Mouse (Mus musculus) heart, adult 2 months (tissue): ENCODE data around the gene Fut7. TPM values are rescaled to one million over a fixed set of nuclear protein-coding genes. Genes with fewer than 3 reads are reported as not detected.
A peak's percentile ranks its signal among the peaks of the same experiment; 100 is the strongest.

Experiments
- DNase-seq, 2 experiments: peaks; one replicate each; pipeline ENCODE4 v3.0.0; 2021
- H3K27ac ChIP-seq: fragments of 200-600 bp; 2 replicates; pipeline ENCODE4 v1.8.1; 2022
- H3K27me3 ChIP-seq: fragments of 200-500 bp; 2 replicates; pipeline ENCODE4 v1.6.1; 2012; ENCODE audit warnings: mild to moderate bottlenecking, low read length, inconsistent platforms, mixed read lengths; ENCODE audit not compliant: control insufficient read depth, insufficient read depth
- H3K36me3 ChIP-seq: fragments of 200-500 bp; 2 replicates; pipeline ENCODE4 v1.6.1; 2012; ENCODE audit warnings: low read length, inconsistent platforms; ENCODE audit not compliant: control insufficient read depth, insufficient read depth
- H3K4me1 ChIP-seq: fragments of 200-500 bp; 2 replicates; pipeline ENCODE4 v1.6.1; 2011; ENCODE audit warnings: low read length; ENCODE audit not compliant: control insufficient read depth, insufficient read depth
- H3K4me3 ChIP-seq: fragments of 200-600 bp; 2 replicates; pipeline ENCODE4 v1.8.1; 2022
- H3K79me2 ChIP-seq: fragments of 200-500 bp; replicated peaks from 2 replicates; pipeline ENCODE4 v1.6.1; 2012; ENCODE audit warnings: mild to moderate bottlenecking, inconsistent platforms, low read length, moderate library complexity, mixed read lengths; ENCODE audit not compliant: control insufficient read depth, insufficient read depth
- H3K9ac ChIP-seq: fragments of 200-500 bp; 2 replicates; pipeline ENCODE4 v1.6.1; 2012; ENCODE audit warnings: low read depth, mild to moderate bottlenecking, control low read depth, inconsistent platforms, low read length, mixed read lengths
- CTCF ChIP-seq: fragments of 200-600 bp; IDR thresholded peaks from 2 replicates; pipeline ENCODE4 v1.8.1; 2022; ENCODE audit warnings: antibody characterized with exemption, mild to moderate bottlenecking, moderate library complexity
- EP300 ChIP-seq: fragments of 200-500 bp; IDR thresholded peaks from 2 replicates; pipeline ENCODE4 v1.6.1; 2011; ENCODE audit warnings: low read depth, low read length, control low read depth; ENCODE audit not compliant: insufficient read depth
- POLR2A ChIP-seq: fragments of 200-500 bp; IDR thresholded peaks from 2 replicates; pipeline ENCODE4 v1.6.1; 2011; ENCODE audit warnings: mild to moderate bottlenecking, low read depth, low read length, control low read depth; ENCODE audit not compliant: insufficient read depth
- WGBS: fragments of 180-500 bp; shearing (Covaris S2); methylation state at CpG from one replicate; pipeline ENCODE4 v1.1.7; 2018; 5-methylcytosine and 5-hydroxymethylcytosine counted together
- intact Hi-C: fragments of 180-260 bp; cut with DNase I; formaldehyde crosslinking; loops from one replicate; pipeline ENCODE4 v1.15.1; 2025
- polyA plus RNA-seq: library from polyadenylated mRNA; depleted of rRNA; stranded (reverse); fragments of >200 nt; gene quantifications from 2 replicates; pipeline ENCODE4 v1.2.3, GENCODE M21; 2012
- total RNA-seq, 2 experiments: library from RNA; stranded (reverse); gene quantifications; 2 replicates each; pipeline ENCODE4 v1.2.3; 2021

The Fut7 gene
- total and polyA plus RNA-seq, 3 experiments = 0.11 to 0.43 TPM; not detected in 1

DNA sequence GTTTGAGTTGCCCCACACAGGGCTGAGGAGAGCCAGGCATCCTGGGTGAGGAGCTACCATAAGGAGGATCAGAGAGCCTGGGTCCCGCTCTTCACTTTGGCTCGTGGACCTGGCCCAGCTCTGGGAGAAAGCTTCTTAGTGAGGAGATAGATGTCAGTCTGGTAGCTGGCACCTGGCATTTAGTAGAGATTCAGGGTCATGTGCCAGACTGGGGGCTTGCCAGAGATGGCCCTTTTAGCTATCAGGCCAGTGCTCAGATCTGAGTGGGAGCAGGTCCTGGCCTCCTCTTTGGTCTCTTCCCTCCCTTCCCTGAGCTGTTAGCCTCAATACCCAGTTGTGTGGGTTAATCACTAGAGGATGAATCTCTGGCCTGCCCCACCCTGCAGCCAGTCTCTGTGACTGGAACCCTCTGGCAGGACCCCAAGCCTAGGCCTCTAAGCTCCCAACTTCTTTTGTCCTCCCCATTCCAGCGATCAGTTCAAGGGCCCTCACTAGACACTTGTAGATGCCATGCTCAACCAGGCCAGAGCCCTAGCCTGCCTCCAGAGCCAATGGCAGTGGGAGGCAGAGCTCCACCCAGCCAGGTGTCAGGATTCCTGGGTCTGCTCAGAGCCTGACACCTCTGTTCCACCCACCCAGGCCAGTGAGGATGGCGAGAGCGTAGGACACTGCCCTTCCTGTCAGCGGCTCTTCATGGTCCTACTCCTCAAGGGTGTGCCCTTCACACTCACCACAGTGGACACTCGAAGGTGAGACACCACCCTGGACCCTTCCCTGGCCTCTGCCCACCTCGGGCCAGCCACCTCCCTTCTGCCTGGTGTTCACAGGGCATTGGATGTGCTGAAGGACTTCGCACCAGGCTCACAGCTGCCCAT lies 34.2 kb downstream of the Fut7 start:
- intact Hi-C loops = no loop called here
- Histone ChIP-seq H3K27me3 (no peaks in the 10 kb centered on the region), H3K4me1 (peaks cover 8% of the 10 kb centered on the region), H3K4me3 (no peak overlapping the region), H3K79me2 (no peaks in the 10 kb centered on the region), H3K27ac (no peak overlapping the region), H3K9ac (no peak overlapping the region), H3K36me3 (no peaks in the 10 kb centered on the region)
- TF ChIP-seq EP300 = no peak
- no peak for TF ChIP-seq POLR2A
- no peak for TF ChIP-seq CTCF
- DNase-seq = no peak
- 84% methylated on average over 9 of the region's 9 CpGs for WGBS

DNA sequence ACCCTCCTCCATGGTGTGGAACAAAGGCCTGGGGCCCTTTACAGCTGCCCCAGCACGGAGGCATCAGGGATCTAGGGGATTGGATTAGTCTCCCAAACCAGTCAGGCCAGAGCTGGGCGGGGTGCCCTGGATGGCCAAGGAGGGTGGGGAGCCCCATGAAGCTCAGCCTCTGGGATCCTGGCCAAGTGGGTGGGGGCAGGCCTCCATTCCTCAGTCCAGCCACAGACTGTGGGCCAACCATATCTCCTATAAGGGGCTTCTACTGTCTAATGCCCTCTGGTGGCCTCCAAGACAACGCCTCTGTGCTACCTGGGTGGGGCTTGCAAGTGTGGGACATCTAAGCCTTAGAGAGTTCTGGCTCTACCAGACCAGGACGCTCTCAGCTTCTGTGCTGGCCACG lies 35.8 kb downstream of the Fut7 start:
- H3K9ac ChIP-seq = no peak overlapping the region
- H3K79me2 ChIP-seq = no peaks in the 10 kb centered on the region
- TF ChIP-seq EP300 (no peak), CTCF (no peak)
- H3K27ac ChIP-seq = no peak overlapping the region
- DNase-seq = peak; percentile 63 to 66
- H3K4me1 ChIP-seq = peaks cover 8% of the 10 kb centered on the region
- WGBS = 62% methylated on average over 5 of the region's 5 CpGs
- no peaks in the 10 kb centered on the region for H3K36me3 ChIP-seq
- no peak overlapping the region for H3K4me3 ChIP-seq
- intact Hi-C loops = loop anchor here (2.0 kb wide), 1 partner anchor 42 kb away; the partner anchor contains the start of genes C8g and Fbxw5
- H3K27me3 ChIP-seq = no peaks in the 10 kb centered on the region

DNA sequence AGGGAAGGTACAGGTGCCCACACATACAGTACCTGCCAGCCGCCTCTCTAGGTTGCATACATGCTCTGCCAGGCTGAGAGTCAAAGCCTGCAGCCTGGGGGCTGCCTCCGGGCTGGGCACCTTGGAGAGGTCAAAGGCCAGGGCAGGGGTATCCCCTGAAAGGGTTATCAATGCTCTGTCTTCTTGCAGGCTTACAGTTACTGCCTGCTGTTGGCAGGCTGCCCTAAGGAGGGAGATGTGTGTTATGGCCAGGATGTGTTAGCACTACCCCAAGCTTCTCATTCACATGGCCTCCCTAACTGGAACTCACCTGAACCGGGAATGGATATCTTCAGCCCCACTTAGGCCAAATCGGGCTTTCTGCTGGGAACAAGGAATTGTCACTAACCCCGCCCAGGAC lies 37.1 kb downstream of the Fut7 start:
- intact Hi-C loops = loop anchor here (2.0 kb wide), 1 partner anchor 29 kb away; no protein-coding TSS in a partner anchor
- WGBS = 29% methylated on average over 5 of the region's 5 CpGs
- TF ChIP-seq EP300 = no peak
- TF ChIP-seq CTCF = no peak
- TF ChIP-seq POLR2A = no peak
- peak overlapping the region; percentile 95 for H3K27ac ChIP-seq
- H3K36me3 ChIP-seq = no peaks in the 10 kb centered on the region
- H3K79me2 ChIP-seq = no peaks in the 10 kb centered on the region
- H3K4me1 ChIP-seq = peaks cover 8% of the 10 kb centered on the region
- no peak for DNase-seq
- H3K27me3 ChIP-seq = no peaks in the 10 kb centered on the region
- peak overlapping the region; percentile 92 for H3K4me3 ChIP-seq
- H3K9ac ChIP-seq = peak overlapping the region; percentile 88

DNA sequence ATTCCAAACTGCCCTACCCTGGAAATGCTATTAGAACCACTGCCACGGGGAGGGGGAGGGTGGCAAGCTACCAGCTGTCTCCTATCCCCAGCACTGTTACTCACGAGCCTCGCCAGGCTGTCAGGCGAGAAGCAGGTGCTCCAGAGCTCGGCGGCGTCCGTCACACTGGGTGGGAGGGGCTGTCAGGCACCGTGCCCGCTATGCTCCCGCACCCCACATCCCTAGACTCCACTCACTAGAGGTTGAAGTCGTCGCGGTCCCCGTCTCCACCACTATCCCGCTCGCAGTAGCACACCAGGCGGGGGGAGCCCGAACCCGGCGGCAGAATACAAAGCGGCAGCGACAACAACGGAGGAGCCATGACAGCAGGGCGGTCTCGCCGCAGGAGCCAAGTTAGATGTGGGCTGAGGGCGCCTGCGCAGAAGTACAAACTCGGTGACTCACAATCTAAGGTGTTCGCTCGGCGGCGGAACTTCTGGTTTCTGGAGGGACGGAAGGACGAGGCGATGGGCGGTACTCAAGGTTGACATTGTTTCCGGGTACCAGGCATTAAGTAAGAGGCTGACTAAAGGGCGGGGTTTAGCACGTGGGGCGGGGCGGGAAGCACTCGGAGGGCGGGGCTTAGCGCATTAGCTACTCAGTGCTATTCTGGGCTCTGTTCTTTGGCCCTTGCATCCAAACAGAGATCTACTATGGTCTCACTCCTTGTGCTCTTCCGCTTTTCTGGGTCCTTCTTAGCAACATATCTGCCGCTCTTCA lies 37.7 kb downstream of the Fut7 start, which contains the start of gene Paxx:
Gene Paxx, minus strand, starts transcription at position 544 of the 759 bp plus-strand sequence.
- Histone ChIP-seq H3K4me1 (peaks cover 8% of the 10 kb centered on the region), H3K27me3 (no peaks in the 10 kb centered on the region), H3K4me3 (peak within 1 kb of the TSS; percentile 92), H3K9ac (peak within 1 kb of the TSS; percentile 88), H3K36me3 (no peaks in the 10 kb centered on the region), H3K27ac (peak within 1 kb of the TSS; percentile 95), H3K79me2 (no peaks in the 10 kb centered on the region)
- 0 out of 2 replicates have a peak, but pooled peaks have one; percentile 8 for TF ChIP-seq EP300
- no peak for TF ChIP-seq CTCF
- peak; percentile 90 for TF ChIP-seq POLR2A
- under 1% methylated on average over 48 of the region's 48 CpGs for WGBS
- DNase-seq = peak; percentile 90 to 96
- intact Hi-C loops = loop anchor here (2.0 kb wide), 1 partner anchor 30 kb away; no protein-coding TSS in a partner anchor

DNA sequence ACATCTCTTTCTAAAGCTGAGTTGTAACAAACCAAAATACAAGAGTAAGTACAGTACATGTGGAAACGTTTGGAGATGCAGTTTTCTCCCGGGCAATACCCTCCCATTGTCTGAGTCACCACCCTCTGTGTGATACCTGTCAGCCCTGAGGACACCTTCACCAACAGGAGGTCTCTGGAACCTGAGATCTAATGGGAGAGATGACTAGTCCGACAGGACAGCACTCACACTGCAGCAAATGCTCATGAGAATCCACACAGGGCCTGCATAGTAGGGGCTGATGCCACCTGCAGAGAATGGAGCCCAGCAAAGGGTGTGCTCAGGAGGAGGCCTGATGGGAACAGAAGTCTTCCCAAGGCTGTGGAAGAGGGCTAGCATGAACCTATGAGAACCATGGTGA lies 38.3 kb downstream of the Fut7 start:
- Histone ChIP-seq H3K4me3 (peak overlapping the region; percentile 92), H3K36me3 (no peaks in the 10 kb centered on the region), H3K79me2 (no peaks in the 10 kb centered on the region), H3K9ac (peak overlapping the region; percentile 65), H3K4me1 (peaks cover 8% of the 10 kb centered on the region), H3K27ac (peak overlapping the region; percentile 95), H3K27me3 (no peaks in the 10 kb centered on the region)
- WGBS = 14% methylated on average over 3 of the region's 3 CpGs
- DNase-seq = no peak
- intact Hi-C loops = loop anchor here (2.0 kb wide), 1 partner anchor 31 kb away; no protein-coding TSS in a partner anchor
- TF ChIP-seq POLR2A = no peak
- no peak for TF ChIP-seq CTCF
- TF ChIP-seq EP300 = no peak

DNA sequence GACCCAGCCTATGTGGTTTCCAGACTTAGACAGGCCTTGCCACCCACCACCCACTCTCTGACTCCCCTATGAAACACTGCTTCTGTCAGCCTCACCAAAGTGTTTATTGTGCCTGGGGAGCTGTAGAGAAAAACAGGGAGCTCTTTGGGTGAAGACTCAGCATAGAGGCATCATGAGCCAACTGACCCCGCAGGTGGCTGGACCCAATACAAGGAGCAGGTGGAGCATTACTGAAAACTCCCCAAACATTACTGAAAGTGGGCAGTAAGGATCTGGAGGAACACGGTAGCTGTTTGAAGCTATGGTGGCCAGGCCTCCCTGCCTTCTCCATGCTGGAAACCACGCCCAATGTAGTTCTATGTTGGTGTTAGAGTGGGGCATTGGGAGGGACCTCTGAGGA lies 40.6 kb downstream of the Fut7 start:
- H3K27me3 ChIP-seq = no peaks in the 10 kb centered on the region
- peaks cover 8% of the 10 kb centered on the region for H3K4me1 ChIP-seq
- H3K36me3 ChIP-seq = no peaks in the 10 kb centered on the region
- no peak overlapping the region for H3K9ac ChIP-seq
- no peaks in the 10 kb centered on the region for H3K79me2 ChIP-seq
- H3K27ac ChIP-seq = no peak overlapping the region
- TF ChIP-seq POLR2A (no peak), EP300 (no peak), CTCF (no peak)
- intact Hi-C loops = no loop called here
- no peak for DNase-seq
- 89% methylated on average over 3 of the region's 3 CpGs for WGBS
- no peak overlapping the region for H3K4me3 ChIP-seq
